Mouse (Mus musculus) cerebellum, postnatal 14 days (tissue): ENCODE measurements around the gene Tcf7l1.

Experiments
- DNase-seq, 2 experiments: peaks; one replicate each; pipeline ENCODE4 v3.0.0; 2021; ENCODE audit warnings: mixed read lengths in 2 of 2

Tcf7l1 gene

GRCm38 (mm10) chr6:72744144-72744800, 44.8 kb downstream of the Tcf7l1 start:
- no peak for DNase-seq

- no peak for DNase-seq
These were observed 45.4 kb downstream of the Tcf7l1 start for GRCm38 (mm10) chr6:72743624-72744041.

GRCm38 (mm10) chr6:72742331-72742730, 46.7 kb downstream of the Tcf7l1 start:
- no peak for DNase-seq

- DNase-seq = peak; percentile 38 to 46
These were observed 48.2 kb downstream of the Tcf7l1 start for GRCm38 (mm10) chr6:72740596-72741421.

GRCm38 (mm10) chr6:72736872-72737271, 52.2 kb downstream of the Tcf7l1 start:
- DNase-seq = no peak

- no peak for DNase-seq
These were observed 53.8 kb downstream of the Tcf7l1 start for GRCm38 (mm10) chr6:72735206-72735605.

GRCm38 (mm10) chr6:72733375-72733774, 55.7 kb downstream of the Tcf7l1 start:
- DNase-seq = no peak

- DNase-seq = no peak
These were observed 56.9 kb downstream of the Tcf7l1 start for GRCm38 (mm10) chr6:72732109-72732508.

- DNase-seq = peak in 1 of 2 experiments; percentile 14
These were observed 58.5 kb downstream of the Tcf7l1 start for GRCm38 (mm10) chr6:72730560-72730849.

GRCm38 (mm10) chr6:72729831-72730559, 59.1 kb downstream of the Tcf7l1 start:
- no peak for DNase-seq

GRCm38 (mm10) chr6:72727826-72728225, 61.2 kb downstream of the Tcf7l1 start:
- DNase-seq = no peak

- DNase-seq = no peak
These were observed 64.4 kb downstream of the Tcf7l1 start for GRCm38 (mm10) chr6:72724494-72725180.

GRCm38 (mm10) chr6:72723731-72724385, 65.2 kb downstream of the Tcf7l1 start:
- DNase-seq = no peak

GRCm38 (mm10) chr6:72723143-72723542, 65.9 kb downstream of the Tcf7l1 start:
- no peak for DNase-seq

GRCm38 (mm10) chr6:72720852-72721251, 68.2 kb downstream of the Tcf7l1 start:
- no peak for DNase-seq

- DNase-seq = peak in 1 of 2 experiments; percentile 38
These were observed 74.3 kb downstream of the Tcf7l1 start for GRCm38 (mm10) chr6:72714726-72715125.

GRCm38 (mm10) chr6:72714250-72714649, 74.8 kb downstream of the Tcf7l1 start:
- DNase-seq = no peak

- no peak for DNase-seq
These were observed 77.5 kb downstream of the Tcf7l1 start for GRCm38 (mm10) chr6:72711508-72712081.

GRCm38 (mm10) chr6:72710897-72711507, 78.1 kb downstream of the Tcf7l1 start:
- DNase-seq = peak in 1 of 2 experiments; percentile 20

- DNase-seq = no peak
These were observed 89.5 kb downstream of the Tcf7l1 start for GRCm38 (mm10) chr6:72699467-72700126.

GRCm38 (mm10) chr6:72698559-72698958, 90.5 kb downstream of the Tcf7l1 start:
- no peak for DNase-seq
